Mouse (Mus musculus): ENCODE results near the gene Cxcl2. TPM values are rescaled to one million over a fixed set of nuclear protein-coding genes. Genes with fewer than 3 reads are reported as not detected.

The Cxcl2 gene
- total RNA-seq (2022) = not detected

- no peak for DNase-seq (ENCODE audit: low spot score in 2 of 2)
These were observed at the start of gene Cxcl2 for GRCm38 (mm10) chr5:90903339-90904020. Gene Cxcl2, plus strand, starts transcription at chr5:90903871.

- DNase-seq (ENCODE audit: low spot score in 2 of 2) = no peak
These were observed 48.1 kb upstream of the Cxcl2 start for GRCm38 (mm10) chr5:90855308-90856230.

GRCm38 (mm10) chr5:90857463-90857862 lies 46.2 kb upstream of the Cxcl2 start:
- no peak for DNase-seq (ENCODE audit: low spot score in 2 of 2)

- DNase-seq (ENCODE audit: low spot score in 2 of 2) = no peak
These were observed 45.2 kb upstream of the Cxcl2 start for GRCm38 (mm10) chr5:90858429-90858828.

GRCm38 (mm10) chr5:90859031-90859430 lies 44.6 kb upstream of the Cxcl2 start:
- DNase-seq (ENCODE audit: low spot score in 2 of 2) = no peak

- no peak for DNase-seq (ENCODE audit: low spot score in 2 of 2)
These were observed 41.7 kb upstream of the Cxcl2 start for GRCm38 (mm10) chr5:90861876-90862375.

GRCm38 (mm10) chr5:90866770-90867169 lies 36.9 kb upstream of the Cxcl2 start:
- DNase-seq (ENCODE audit: low spot score in 2 of 2) = no peak

- DNase-seq (ENCODE audit: low spot score in 2 of 2) = no peak
These were observed 31.3 kb upstream of the Cxcl2 start for GRCm38 (mm10) chr5:90872377-90872776.

- no peak for DNase-seq (ENCODE audit: low spot score in 2 of 2)
These were observed 27.6 kb upstream of the Cxcl2 start for GRCm38 (mm10) chr5:90876045-90876444.

GRCm38 (mm10) chr5:90876471-90877172 lies 27.0 kb upstream of the Cxcl2 start:
- no peak for DNase-seq (ENCODE audit: low spot score in 2 of 2)

GRCm38 (mm10) chr5:90877173-90877512 lies 26.5 kb upstream of the Cxcl2 start:
- no peak for DNase-seq (ENCODE audit: low spot score in 2 of 2)

- no peak for DNase-seq (ENCODE audit: low spot score in 2 of 2)
These were observed 24.2 kb upstream of the Cxcl2 start for GRCm38 (mm10) chr5:90879307-90880014.

GRCm38 (mm10) chr5:90880335-90880850 lies 23.3 kb upstream of the Cxcl2 start:
- DNase-seq (ENCODE audit: low spot score in 2 of 2) = no peak

- DNase-seq (ENCODE audit: low spot score in 2 of 2) = no peak
These were observed 22.6 kb upstream of the Cxcl2 start for GRCm38 (mm10) chr5:90881021-90881420.

GRCm38 (mm10) chr5:90881682-90882081 lies 22.0 kb upstream of the Cxcl2 start:
- DNase-seq (ENCODE audit: low spot score in 2 of 2) = no peak

GRCm38 (mm10) chr5:90882146-90882545 lies 21.5 kb upstream of the Cxcl2 start:
- no peak for DNase-seq (ENCODE audit: low spot score in 2 of 2)

- DNase-seq (ENCODE audit: low spot score in 2 of 2) = no peak
These were observed 18.9 kb upstream of the Cxcl2 start for GRCm38 (mm10) chr5:90884628-90885242.

- no peak for DNase-seq (ENCODE audit: low spot score in 2 of 2)
These were observed 15.0 kb upstream of the Cxcl2 start for GRCm38 (mm10) chr5:90888661-90889060.

GRCm38 (mm10) chr5:90890519-90891463 lies 12.9 kb upstream of the Cxcl2 start, which contains the start of gene Cxcl1:
Gene Cxcl1, plus strand, starts transcription at chr5:90891241.
- no peak for DNase-seq (ENCODE audit: low spot score in 2 of 2)

Measured in left cerebral cortex, adult 8-10 months (tissue).